ENCODE assay signal across 24 mouse cellular contexts in genomic region chr14:121311083-121311482, GRCm38 (mm10).
"Had no signal": no experiment of that assay in that cellular context is flagged by ENCODE, and none has a peak within 500 bp of the region (broad histone marks: within the 10 kb centered on the region; RNA-seq: fewer than 3 reads in every experiment).

No protein-coding gene starts in this region.

- H3K36me3 ChIP-seq: hindbrain, embryonic 10.5 days; hindbrain, embryonic 12.5 days had no signal

- H3K4me3 ChIP-seq: gastrocnemius, adult 2 months; heart, embryonic 10.5 days; heart, embryonic 12.5 days; hindbrain, embryonic 10.5 days; hindbrain, embryonic 12.5 days; left cerebral cortex, adult 2 months; limb, embryonic 13.5 days; limb, embryonic 15.5 days; liver, embryonic 12.5 days had no signal

- H3K27me3 ChIP-seq: heart, embryonic 12.5 days; hindbrain, embryonic 12.5 days; limb, embryonic 13.5 days; limb, embryonic 15.5 days; liver, embryonic 12.5 days had no signal

- H3K27ac ChIP-seq: gastrocnemius, adult 2 months; hindbrain, embryonic 10.5 days; hindbrain, embryonic 12.5 days; hindbrain, embryonic 14.5 days; left cerebral cortex, adult 2 months; limb, embryonic 13.5 days; limb, embryonic 15.5 days; liver, embryonic 12.5 days; liver, embryonic 14.5 days had no signal

- DNase-seq: gastrocnemius, adult 2 months; gastrocnemius, postnatal 10 days; gastrocnemius, postnatal 25 days; heart, adult 18-20 months; heart, postnatal 10 days; heart, postnatal 4 days; kidney, adult 11 months; kidney, adult 8-10 months; kidney, postnatal 10 days; kidney, postnatal 36 days; layer of hippocampus, adult 9-11 months; layer of hippocampus, postnatal 36 days; left cerebral cortex, postnatal 4 days had no signal

- H3K9ac ChIP-seq: heart, embryonic 12.5 days; hindbrain, embryonic 12.5 days; hindbrain, embryonic 14.5 days; limb, embryonic 13.5 days; limb, embryonic 15.5 days; liver, embryonic 12.5 days; liver, embryonic 14.5 days had no signal

- ATAC-seq: hindbrain, embryonic 16.5 days; liver, embryonic 12.5 days had no signal

- H3K9me3 ChIP-seq: heart, embryonic 10.5 days; heart, embryonic 12.5 days; hindbrain, embryonic 10.5 days; hindbrain, embryonic 12.5 days; limb, embryonic 13.5 days; limb, embryonic 15.5 days; liver, embryonic 12.5 days had no signal

- H3K4me2 ChIP-seq: heart, embryonic 12.5 days; hindbrain, embryonic 12.5 days; hindbrain, embryonic 14.5 days; limb, embryonic 13.5 days; limb, embryonic 15.5 days; liver, embryonic 12.5 days had no signal
